Mouse (Mus musculus) cerebellum, adult 11 months (tissue): ENCODE measurements around the gene Glipr1l2.
A peak's percentile ranks its signal among the peaks of the same experiment; 100 is the strongest.
"Not testable (repeated sequence)": the region's sequence is repeated elsewhere in the genome, so short reads cannot be mapped to it uniquely, and the experiment has no call there.

Experiments
- DNase-seq: peaks from one replicate; pipeline ENCODE4 v3.0.0; 2022

Gene Glipr1l2

GRCm38 (mm10) chr10:112083157-112083556, at the start of gene Glipr1l2:
Gene Glipr1l2 (plus strand): TSS chr10:112083354.
- DNase-seq = no peak

- not testable (repeated sequence) for DNase-seq
Observed at GRCm38 (mm10) chr10:112043523-112043922, 39.6 kb upstream of the Glipr1l2 start.

GRCm38 (mm10) chr10:112044283-112044682, 38.9 kb upstream of the Glipr1l2 start:
- not testable (repeated sequence) for DNase-seq

GRCm38 (mm10) chr10:112051220-112051619, 31.9 kb upstream of the Glipr1l2 start:
- no peak for DNase-seq

- not testable (repeated sequence) for DNase-seq
Observed at GRCm38 (mm10) chr10:112051956-112052355, 31.2 kb upstream of the Glipr1l2 start.

- peak; percentile 8 for DNase-seq
Observed at GRCm38 (mm10) chr10:112059702-112060582, 23.2 kb upstream of the Glipr1l2 start, which contains the start of gene Glipr1l1. Gene Glipr1l1 (plus strand): TSS chr10:112060189.

GRCm38 (mm10) chr10:112060583-112060934, 22.6 kb upstream of the Glipr1l2 start:
- DNase-seq = not testable (repeated sequence)

GRCm38 (mm10) chr10:112080044-112080443, 3.1 kb upstream of the Glipr1l2 start:
- no peak for DNase-seq

- DNase-seq = peak; percentile 6
Observed at GRCm38 (mm10) chr10:112105785-112106184, 22.6 kb downstream of the Glipr1l2 start.

GRCm38 (mm10) chr10:112110401-112110800, 27.2 kb downstream of the Glipr1l2 start:
- DNase-seq = no peak

GRCm38 (mm10) chr10:112125090-112125489, 41.9 kb downstream of the Glipr1l2 start:
- DNase-seq = not testable (repeated sequence)

- not testable (repeated sequence) for DNase-seq
Observed at GRCm38 (mm10) chr10:112127682-112128230, 44.6 kb downstream of the Glipr1l2 start.

GRCm38 (mm10) chr10:112132194-112132593, 49.0 kb downstream of the Glipr1l2 start:
- DNase-seq = no peak

GRCm38 (mm10) chr10:112138050-112138870, 55.1 kb downstream of the Glipr1l2 start:
- no peak for DNase-seq

- no peak for DNase-seq
Observed at GRCm38 (mm10) chr10:112138871-112139430, 55.8 kb downstream of the Glipr1l2 start.

GRCm38 (mm10) chr10:112139834-112140233, 56.7 kb downstream of the Glipr1l2 start:
- no peak for DNase-seq
